Mouse (Mus musculus) forebrain, embryonic 11.5 days (tissue): Measurements from ENCODE around the gene H2afz. TPM values are rescaled to one million over a fixed set of nuclear protein-coding genes. Genes with fewer than 3 reads are reported as not detected.

Experiments
- ATAC-seq: fragments of 200-750 bp; cut with Nextera tagmentation; replicated peaks from 2 replicates; pipeline ENCODE4 v1.8.0; 2017; ENCODE audit warnings: moderate TSS enrichment; ENCODE audit not compliant: low FRiP score
- DNase-seq: peaks from one replicate; pipeline ENCODE4 v3.0.0-alpha.2; 2017; ENCODE audit warnings: low spot score
- H3K27ac ChIP-seq: fragments of 300-500 bp; sonication (generic); 2 replicates; pipeline ENCODE4 v1.5.1; 2014; ENCODE audit warnings: low read depth, low read length
- H3K27me3 ChIP-seq: fragments of 300-500 bp; sonication (generic); 2 replicates; pipeline ENCODE4 v1.6.1; 2014; ENCODE audit warnings: mild to moderate bottlenecking, low read length, mixed read lengths; ENCODE audit not compliant: control insufficient read depth, insufficient read depth
- H3K36me3 ChIP-seq: fragments of 300-500 bp; sonication (generic); 2 replicates; pipeline ENCODE4 v1.6.1; 2014; ENCODE audit warnings: mild to moderate bottlenecking, low read length, moderate library complexity, mixed read lengths; ENCODE audit not compliant: control insufficient read depth, insufficient read depth
- H3K4me1 ChIP-seq: fragments of 300-500 bp; sonication (generic); replicated peaks from 2 replicates; pipeline ENCODE4 v1.6.1; 2014; ENCODE audit warnings: low read length, mixed read lengths; ENCODE audit not compliant: control insufficient read depth, insufficient read depth
- H3K4me2 ChIP-seq: fragments of 300-500 bp; sonication (generic); 2 replicates; pipeline ENCODE4 v1.6.1; 2014; ENCODE audit warnings: low read depth, mild to moderate bottlenecking, low read length, moderate library complexity, mixed read lengths; ENCODE audit not compliant: severe bottlenecking
- H3K4me3 ChIP-seq: fragments of 300-500 bp; sonication (generic); 2 replicates; pipeline ENCODE4 v1.5.1; 2014; ENCODE audit warnings: low read depth, low read length
- H3K9ac ChIP-seq: fragments of 300-500 bp; sonication (generic); 2 replicates; pipeline ENCODE4 v1.6.1; 2014; ENCODE audit warnings: low read length
- H3K9me3 ChIP-seq: fragments of 300-500 bp; sonication (generic); 2 replicates; pipeline ENCODE4 v1.6.1; 2016; ENCODE audit warnings: low read length, mixed read lengths; ENCODE audit not compliant: control insufficient read depth
- WGBS: fragments of 180-500 bp; shearing (Covaris S2); extraction: QIAGEN DNeasy Blood & Tissue Kit; methylation state at CpG from one replicate; pipeline ENCODE4 v1.1.7; 2014; 5-methylcytosine and 5-hydroxymethylcytosine counted together
- polyA plus RNA-seq: library from polyadenylated mRNA; unstranded; fragments of >200 nt; fragmentation: Nextera tagmentation; extraction: Ambion mirVana; gene quantifications from 2 replicates; pipeline ENCODE4 v1.2.1, GENCODE M21; 2014

H2afz gene
- 3,092 and 3,427 TPM in 2 replicates for polyA plus RNA-seq

- H3K4me2 ChIP-seq, result peak within 1 kb of the TSS; percentile 53
- under 1% methylated on average over 80 of the region's 115 CpGs for whole genome bisulfite sequencing
- H3K27ac ChIP-seq, result peak within 1 kb of the TSS; percentile 97
- H3K4me1 ChIP-seq, result peaks cover 4% of the 10 kb centered on the region; the same call in 1 of the 2 replicates
- peak; percentile 95 for ATAC-seq
- peak within 1 kb of the TSS; percentile 88 for H3K4me3 ChIP-seq
- no peaks in the 10 kb centered on the region for H3K36me3 ChIP-seq
- peak within 1 kb of the TSS; percentile 98 for H3K9ac ChIP-seq
- no peaks in the 10 kb centered on the region for H3K9me3 ChIP-seq
- no peaks in the 10 kb centered on the region for H3K27me3 ChIP-seq
- peak; percentile 100 for DNase-seq
Measured at GRCm38 (mm10) chr3:137864124-137864987, at the start of gene H2afz. Gene H2afz, plus strand, starts transcription at chr3:137864487.

GRCm38 (mm10) chr3:137818713-137819112 is 45.6 kb upstream of the H2afz start:
- 6% methylated on average over 4 of the region's 4 CpGs for WGBS
- no peak for ATAC-seq
- Histone ChIP-seq H3K9me3 (no peaks in the 10 kb centered on the region), H3K27ac (no peak overlapping the region), H3K4me1 (no peaks in the 10 kb centered on the region), H3K9ac (no peak overlapping the region), H3K36me3 (no peaks in the 10 kb centered on the region), H3K27me3 (no peaks in the 10 kb centered on the region), H3K4me3 (no peak overlapping the region), H3K4me2 (no peak overlapping the region)
- DNase-seq, result no peak

GRCm38 (mm10) chr3:137820688-137821467 is 43.4 kb upstream of the H2afz start:
- Histone ChIP-seq H3K9ac (no peak overlapping the region), H3K4me2 (no peak overlapping the region), H3K4me3 (no peak overlapping the region), H3K27ac (no peak overlapping the region), H3K36me3 (no peaks in the 10 kb centered on the region), H3K27me3 (no peaks in the 10 kb centered on the region), H3K4me1 (no peaks in the 10 kb centered on the region), H3K9me3 (no peaks in the 10 kb centered on the region)
- no peak for ATAC-seq
- DNase-seq, result no peak
- 76% methylated on average over 6 of the region's 6 CpGs for WGBS

GRCm38 (mm10) chr3:137823317-137823716 is 41.0 kb upstream of the H2afz start:
- WGBS, result 94% methylated on average over 3 of the region's 3 CpGs
- no peak for DNase-seq
- no peak for ATAC-seq

GRCm38 (mm10) chr3:137827678-137828077 is 36.6 kb upstream of the H2afz start:
- H3K4me1 ChIP-seq, result no peaks in the 10 kb centered on the region
- no peaks in the 10 kb centered on the region for H3K9me3 ChIP-seq
- 65% methylated on average over 11 of the region's 11 CpGs for WGBS
- no peak overlapping the region for H3K4me2 ChIP-seq
- DNase-seq (no peak), ATAC-seq (no peak)
- no peak overlapping the region for H3K4me3 ChIP-seq
- H3K27ac ChIP-seq, result no peak overlapping the region
- H3K9ac ChIP-seq, result no peak overlapping the region; the same call in 1 of the 2 replicates
- H3K27me3 ChIP-seq, result no peaks in the 10 kb centered on the region
- H3K36me3 ChIP-seq, result no peaks in the 10 kb centered on the region

More at GRCm38 (mm10) chr3:137823317-137823716, 41.0 kb upstream of the H2afz start:
- Histone ChIP-seq H3K36me3 (no peaks in the 10 kb centered on the region), H3K9ac (no peak overlapping the region), H3K9me3 (no peaks in the 10 kb centered on the region), H3K27ac (no peak overlapping the region), H3K4me1 (no peaks in the 10 kb centered on the region), H3K27me3 (no peaks in the 10 kb centered on the region), H3K4me2 (no peak overlapping the region), H3K4me3 (no peak overlapping the region)

GRCm38 (mm10) chr3:137831156-137831555 is 33.1 kb upstream of the H2afz start:
- H3K9me3 ChIP-seq, result no peaks in the 10 kb centered on the region
- 95% methylated on average over 2 of the region's 2 CpGs for WGBS
- H3K27ac ChIP-seq, result no peak overlapping the region
- no peaks in the 10 kb centered on the region for H3K27me3 ChIP-seq
- no peaks in the 10 kb centered on the region for H3K4me1 ChIP-seq
- no peak overlapping the region for H3K9ac ChIP-seq
- no peak overlapping the region for H3K4me3 ChIP-seq
- no peaks in the 10 kb centered on the region for H3K36me3 ChIP-seq
- no peak for DNase-seq
- no peak for ATAC-seq
- H3K4me2 ChIP-seq, result no peak overlapping the region

GRCm38 (mm10) chr3:137833128-137833527 is 31.2 kb upstream of the H2afz start:
- Histone ChIP-seq H3K36me3 (no peaks in the 10 kb centered on the region), H3K4me3 (no peak overlapping the region), H3K9me3 (no peaks in the 10 kb centered on the region), H3K27ac (no peak overlapping the region), H3K4me2 (no peak overlapping the region), H3K9ac (no peak overlapping the region), H3K4me1 (no peaks in the 10 kb centered on the region), H3K27me3 (no peaks in the 10 kb centered on the region)
- ATAC-seq, result no peak
- DNase-seq, result no peak

- no peak for DNase-seq
- WGBS, result 83% methylated on average over 4 of the region's 4 CpGs
- no peaks in the 10 kb centered on the region for H3K36me3 ChIP-seq
- H3K4me2 ChIP-seq, result no peak overlapping the region
- H3K27ac ChIP-seq, result no peak overlapping the region
- no peaks in the 10 kb centered on the region for H3K4me1 ChIP-seq
- no peak for ATAC-seq
- H3K4me3 ChIP-seq, result no peak overlapping the region
- no peaks in the 10 kb centered on the region for H3K9me3 ChIP-seq
- no peak overlapping the region for H3K9ac ChIP-seq
- no peaks in the 10 kb centered on the region for H3K27me3 ChIP-seq
Measured at GRCm38 (mm10) chr3:137833698-137834097, 30.6 kb upstream of the H2afz start.
